Mouse (Mus musculus) heart, embryonic 13.5 days (tissue): ENCODE results near the gene Ywhab. TPM values are rescaled to one million over a fixed set of nuclear protein-coding genes. Genes with fewer than 3 reads are reported as not detected.

Experiments
- ATAC-seq: fragments of 200-750 bp; cut with Nextera tagmentation; 2 replicates; pipeline ENCODE4 v1.8.0; 2017; ENCODE audit warnings: moderate TSS enrichment; ENCODE audit not compliant: insufficient number of reproducible peaks, low FRiP score, low TSS enrichment; ENCODE audit errors: extremely low read depth
- H3K27ac ChIP-seq: fragments of 300-500 bp; sonication (generic); replicated peaks from 2 replicates; pipeline ENCODE4 v1.5.1; 2015; ENCODE audit warnings: moderate library complexity, mild to moderate bottlenecking, inconsistent platforms
- H3K27me3 ChIP-seq: fragments of 300-500 bp; sonication (generic); replicated peaks from 2 replicates; pipeline ENCODE4 v1.6.1; 2015; ENCODE audit warnings: mild to moderate bottlenecking, inconsistent platforms
- H3K36me3 ChIP-seq: fragments of 300-500 bp; sonication (generic); 2 replicates; pipeline ENCODE4 v1.6.1; 2015; ENCODE audit warnings: mild to moderate bottlenecking, inconsistent platforms
- H3K4me1 ChIP-seq: fragments of 300-500 bp; sonication (generic); 2 replicates; pipeline ENCODE4 v1.6.1; 2015; ENCODE audit warnings: inconsistent platforms
- H3K4me2 ChIP-seq: fragments of 300-500 bp; sonication (generic); 2 replicates; pipeline ENCODE4 v1.6.1; 2015; ENCODE audit warnings: inconsistent platforms, mild to moderate bottlenecking, moderate library complexity
- H3K4me3 ChIP-seq: fragments of 300-500 bp; sonication (generic); 2 replicates; pipeline ENCODE4 v1.5.1; 2015; ENCODE audit warnings: moderate library complexity, mild to moderate bottlenecking, inconsistent platforms
- H3K9ac ChIP-seq: fragments of 300-500 bp; sonication (generic); 2 replicates; pipeline ENCODE4 v1.6.1; 2015; ENCODE audit warnings: inconsistent platforms, mild to moderate bottlenecking, moderate library complexity
- H3K9me3 ChIP-seq: fragments of 300-500 bp; sonication (generic); 2 replicates; pipeline ENCODE4 v1.6.1; 2016; ENCODE audit warnings: inconsistent platforms
- WGBS: fragments of 180-500 bp; shearing (Covaris S2); methylation state at CpG from one replicate; pipeline ENCODE4 v1.1.7; 2015; ENCODE audit warnings: mixed read lengths; 5-methylcytosine and 5-hydroxymethylcytosine counted together
- polyA plus RNA-seq: library from polyadenylated mRNA; unstranded; fragments of >200 nt; fragmentation: Nextera tagmentation; extraction: Ambion mirVana; gene quantifications from 2 replicates; pipeline ENCODE4 v1.2.1, GENCODE M21; 2015

The Ywhab gene
- polyA plus RNA-seq, 1 experiment from 2014 or later: 225 TPM

DNA sequence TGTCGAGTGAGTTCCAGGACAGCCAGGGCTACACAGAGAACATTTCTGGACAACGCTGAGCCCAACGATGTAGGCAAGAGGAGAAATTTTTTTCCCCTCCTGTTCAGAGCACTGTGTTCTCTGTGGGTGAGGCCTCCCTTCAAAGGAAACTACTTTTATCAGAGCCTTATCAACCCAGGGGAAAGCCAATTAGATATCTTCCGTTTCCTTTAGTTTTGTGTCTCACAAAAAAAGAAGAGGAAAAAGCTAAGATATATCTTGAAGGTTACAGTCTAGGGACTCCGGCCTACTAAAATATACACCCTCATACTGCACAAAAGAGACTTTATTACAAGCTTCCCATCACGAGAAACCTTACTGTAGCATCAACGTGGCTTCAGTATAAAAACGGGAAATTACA, 7.5 kb upstream of the Ywhab start:
- Histone ChIP-seq H3K4me3 (no peak overlapping the region), H3K27ac (no peak overlapping the region), H3K4me2 (no peak overlapping the region), H3K27me3 (no peaks in the 10 kb centered on the region), H3K4me1 (no peaks in the 10 kb centered on the region), H3K9ac (no peak overlapping the region), H3K36me3 (no peaks in the 10 kb centered on the region), H3K9me3 (no peaks in the 10 kb centered on the region)
- ATAC-seq: no peak
- WGBS: 41% methylated on average over 8 of the region's 8 CpGs

DNA sequence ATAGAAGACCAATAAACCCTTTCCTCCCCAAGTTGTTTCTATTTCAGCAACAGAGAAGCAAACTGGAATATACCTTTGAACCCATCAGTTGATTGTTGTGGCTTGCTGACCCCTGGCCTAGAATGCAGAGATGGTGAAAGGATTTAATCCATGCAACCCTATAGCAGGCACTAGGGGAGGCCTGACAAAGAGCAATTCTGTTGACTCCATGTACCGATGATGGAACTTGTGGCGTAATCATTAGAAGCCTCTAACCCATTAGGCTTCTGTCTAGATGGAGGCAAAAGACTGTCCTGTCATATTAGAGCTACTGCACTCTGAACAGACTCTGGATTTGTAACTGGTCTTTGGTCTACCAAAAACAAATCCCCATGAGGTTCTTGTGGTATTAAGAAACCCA, 1.9 kb upstream of the Ywhab start:
- WGBS: 87% methylated on average over 2 of the region's 2 CpGs
- no peak overlapping the region for H3K4me3 ChIP-seq
- no peak overlapping the region for H3K9ac ChIP-seq
- H3K36me3 ChIP-seq: peaks cover 6% of the 10 kb centered on the region
- no peak overlapping the region for H3K27ac ChIP-seq
- H3K9me3 ChIP-seq: no peaks in the 10 kb centered on the region
- H3K27me3 ChIP-seq: no peaks in the 10 kb centered on the region
- peaks cover 21% of the 10 kb centered on the region for H3K4me1 ChIP-seq
- H3K4me2 ChIP-seq: no peak overlapping the region
- ATAC-seq: no peak

DNA sequence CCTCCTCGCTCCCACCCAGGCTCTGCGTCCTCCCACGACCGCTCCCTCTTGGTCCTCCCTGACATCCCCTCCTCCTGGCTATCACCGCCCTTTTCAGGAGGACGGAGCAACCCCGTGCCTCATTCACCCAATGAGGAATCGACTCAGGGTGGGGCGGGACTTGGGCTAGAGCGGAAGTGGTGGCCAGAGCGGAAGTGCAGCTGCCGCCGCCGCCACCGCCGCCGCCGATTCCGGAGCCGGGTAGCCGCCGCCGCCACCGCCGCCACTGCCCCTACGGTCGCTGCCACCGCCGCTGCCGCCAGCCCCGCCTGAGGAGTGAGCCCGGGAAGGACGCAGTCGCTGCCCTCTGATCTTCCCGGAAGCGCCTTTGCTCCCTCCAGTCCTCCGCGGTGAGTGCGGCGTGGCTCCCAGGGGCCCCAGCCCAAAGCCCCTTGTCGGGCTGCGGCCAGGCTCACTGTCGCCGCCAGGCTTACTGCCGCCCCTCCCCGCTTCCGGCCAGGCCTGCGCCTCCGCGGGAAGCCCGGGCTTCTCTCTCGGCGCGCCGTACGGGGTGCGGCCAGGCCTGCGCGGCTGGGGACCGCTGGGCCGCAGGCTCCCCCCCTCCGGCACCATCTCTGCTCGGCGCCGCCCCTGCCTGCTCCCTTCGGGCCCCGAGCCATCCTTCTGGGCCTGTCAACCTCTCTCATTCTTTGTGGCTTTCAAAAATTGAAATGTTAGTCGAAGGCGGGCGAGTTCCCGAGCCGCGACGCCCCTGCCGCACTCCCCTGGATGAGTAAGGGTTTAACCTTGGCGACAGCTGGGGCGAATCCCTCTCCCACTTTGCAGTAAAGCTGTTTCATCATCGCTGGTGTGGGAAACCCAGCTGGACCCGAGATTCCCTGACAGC, 460 bp downstream of the Ywhab start:
- H3K4me1 ChIP-seq: peaks cover 44% of the 10 kb centered on the region
- peak overlapping the region; percentile 93 for H3K4me3 ChIP-seq
- peak overlapping the region; percentile 94 for H3K9ac ChIP-seq
- peak; percentile 100 for ATAC-seq
- H3K27me3 ChIP-seq: no peaks in the 10 kb centered on the region
- peaks cover 14% of the 10 kb centered on the region for H3K36me3 ChIP-seq
- WGBS: 2% methylated on average over 65 of the region's 79 CpGs
- H3K4me2 ChIP-seq: peak overlapping the region; percentile 85
- H3K9me3 ChIP-seq: no peaks in the 10 kb centered on the region
- peak overlapping the region; percentile 97 for H3K27ac ChIP-seq

DNA sequence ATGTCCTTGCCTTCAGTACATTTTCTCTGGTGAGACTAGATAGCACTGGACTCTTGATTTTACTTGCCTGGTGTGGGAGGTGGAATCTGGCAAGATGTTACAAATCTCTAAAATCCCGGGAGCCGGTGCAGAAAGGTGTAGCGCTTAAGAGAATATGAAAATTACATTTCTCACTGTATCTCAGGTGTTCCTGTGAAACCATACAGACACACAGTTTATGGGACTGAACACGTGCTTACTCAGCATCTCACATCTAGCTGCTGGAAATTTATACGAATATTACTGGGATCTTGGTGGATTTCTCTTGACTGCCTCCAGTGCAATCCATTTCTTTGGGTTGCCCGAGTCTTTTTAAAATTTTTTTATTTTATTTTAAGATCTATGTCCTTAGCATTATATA, 1.5 kb downstream of the Ywhab start:
- 58% methylated on average over 6 of the region's 6 CpGs for WGBS
- no peaks in the 10 kb centered on the region for H3K9me3 ChIP-seq
- H3K27ac ChIP-seq: no peak overlapping the region; the same call in 1 of the 2 replicates

DNA sequence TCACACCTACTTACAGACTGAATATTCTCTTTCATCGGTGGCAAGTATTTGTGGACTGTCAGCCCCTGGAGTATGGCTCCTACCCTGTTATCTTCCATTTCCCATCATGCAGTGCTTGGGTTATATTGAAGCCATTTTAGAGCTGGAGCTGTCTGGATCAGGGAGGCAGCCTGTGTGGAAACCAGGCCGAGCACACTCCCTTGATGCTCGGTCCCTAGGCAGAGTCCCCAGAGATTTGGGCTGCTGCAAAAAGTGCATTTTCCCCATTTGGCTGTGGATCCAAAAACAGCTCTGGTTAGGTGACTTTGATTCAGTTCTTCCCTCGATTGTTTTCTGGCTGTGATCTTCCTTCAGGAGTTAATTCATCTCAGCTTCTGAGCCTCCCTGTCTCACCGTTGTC, 2.1 kb downstream of the Ywhab start:
- peak overlapping the region; percentile 85 for H3K4me2 ChIP-seq
- H3K27me3 ChIP-seq: no peaks in the 10 kb centered on the region
- peaks cover 14% of the 10 kb centered on the region for H3K36me3 ChIP-seq
- ATAC-seq: no peak
- peak overlapping the region; percentile 93 for H3K4me3 ChIP-seq
- H3K27ac ChIP-seq: no peak overlapping the region
- H3K9ac ChIP-seq: peak overlapping the region; percentile 94; the same call in 1 of the 2 replicates
- peaks cover 61% of the 10 kb centered on the region for H3K4me1 ChIP-seq
- WGBS: 54% methylated on average over 5 of the region's 5 CpGs
- no peaks in the 10 kb centered on the region for H3K9me3 ChIP-seq

More for the DNA sequence above, 1.5 kb downstream of the Ywhab start:
- Histone ChIP-seq H3K36me3 (peaks cover 14% of the 10 kb centered on the region), H3K4me1 (peaks cover 55% of the 10 kb centered on the region), H3K4me2 (peak overlapping the region; percentile 85), H3K9ac (peak overlapping the region; percentile 94), H3K27me3 (no peaks in the 10 kb centered on the region), H3K4me3 (peak overlapping the region; percentile 93)
- ATAC-seq: no peak

DNA sequence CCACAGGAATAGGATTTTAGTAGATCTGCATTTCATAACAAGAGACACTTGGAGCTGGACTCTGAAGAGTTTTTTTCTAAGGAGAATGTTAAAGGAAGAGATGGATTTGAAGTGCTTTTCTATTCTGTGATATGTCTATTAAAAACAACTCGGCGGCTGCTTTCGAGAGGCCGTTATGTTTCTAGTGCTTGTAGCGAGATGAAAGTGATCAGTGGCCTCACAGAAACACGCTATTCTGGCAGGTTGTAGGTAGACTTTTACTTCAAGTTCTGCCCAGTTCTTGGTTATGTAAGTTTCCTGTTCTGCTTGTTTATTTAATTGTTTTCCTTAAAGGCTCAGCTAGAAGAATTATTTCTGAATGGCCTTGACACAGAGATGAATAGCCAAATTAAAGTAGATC, 4.2 kb downstream of the Ywhab start:
- H3K36me3 ChIP-seq: peaks cover 17% of the 10 kb centered on the region
- no peak for ATAC-seq
- no peaks in the 10 kb centered on the region for H3K27me3 ChIP-seq
- no peak overlapping the region for H3K27ac ChIP-seq
- H3K4me1 ChIP-seq: peaks cover 77% of the 10 kb centered on the region
- H3K9me3 ChIP-seq: no peaks in the 10 kb centered on the region
- H3K4me3 ChIP-seq: no peak overlapping the region
- no peak overlapping the region for H3K4me2 ChIP-seq
- H3K9ac ChIP-seq: no peak overlapping the region
- 74% methylated on average over 6 of the region's 6 CpGs for WGBS

DNA sequence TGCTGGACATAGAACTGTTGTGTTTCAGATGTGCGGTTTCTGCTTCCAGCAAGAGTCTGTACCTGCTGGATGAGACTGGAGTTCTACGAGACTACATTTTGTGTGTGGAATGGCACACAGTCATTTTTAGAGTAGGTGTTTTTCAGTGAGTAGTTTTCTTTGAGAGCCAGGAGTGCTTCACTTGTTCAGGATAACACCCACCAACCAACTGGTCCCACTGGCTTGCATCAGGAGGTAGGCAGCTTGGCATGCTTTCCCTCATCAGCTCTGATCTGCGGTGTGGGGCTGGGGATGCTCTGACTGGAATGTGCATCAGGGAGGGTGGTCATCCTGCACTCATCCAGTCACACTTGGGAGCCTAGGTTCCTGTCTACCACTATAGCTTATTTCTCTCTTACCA, 7.9 kb downstream of the Ywhab start:
- H3K4me3 ChIP-seq: no peak overlapping the region
- peaks cover 14% of the 10 kb centered on the region for H3K36me3 ChIP-seq
- H3K4me2 ChIP-seq: no peak overlapping the region
- peaks cover 92% of the 10 kb centered on the region for H3K4me1 ChIP-seq
- H3K27me3 ChIP-seq: no peaks in the 10 kb centered on the region
- H3K9ac ChIP-seq: no peak overlapping the region
- WGBS: 89% methylated on average over 3 of the region's 3 CpGs
- ATAC-seq: no peak
- H3K27ac ChIP-seq: no peak overlapping the region
- no peaks in the 10 kb centered on the region for H3K9me3 ChIP-seq

DNA sequence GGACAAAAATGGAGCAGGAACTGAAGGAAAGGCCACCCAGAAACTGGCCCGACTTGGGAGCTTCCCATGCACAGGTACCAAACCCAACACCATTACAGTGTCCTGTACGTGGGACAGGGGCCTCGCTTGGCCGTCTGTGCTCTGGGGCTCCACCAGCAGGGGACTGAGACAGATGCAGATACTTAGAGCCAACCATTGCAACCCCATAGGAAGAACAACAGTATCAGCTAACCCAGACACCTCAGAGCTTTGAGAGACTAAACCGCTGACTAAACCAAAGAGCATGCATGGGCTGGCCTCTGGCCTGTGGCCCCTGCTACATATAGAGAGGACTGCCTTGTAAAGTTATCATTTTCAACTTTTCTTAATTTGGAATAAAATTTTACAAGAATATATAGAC, 9.7 kb downstream of the Ywhab start:
- Histone ChIP-seq H3K36me3 (peaks cover 3% of the 10 kb centered on the region; the same call in 1 of the 2 replicates), H3K27me3 (no peaks in the 10 kb centered on the region), H3K4me2 (no peak overlapping the region), H3K9me3 (no peaks in the 10 kb centered on the region), H3K9ac (no peak overlapping the region), H3K4me1 (peaks cover 89% of the 10 kb centered on the region), H3K27ac (no peak overlapping the region), H3K4me3 (no peak overlapping the region)
- WGBS: 71% methylated on average over 5 of the region's 5 CpGs
- ATAC-seq: no peak

DNA sequence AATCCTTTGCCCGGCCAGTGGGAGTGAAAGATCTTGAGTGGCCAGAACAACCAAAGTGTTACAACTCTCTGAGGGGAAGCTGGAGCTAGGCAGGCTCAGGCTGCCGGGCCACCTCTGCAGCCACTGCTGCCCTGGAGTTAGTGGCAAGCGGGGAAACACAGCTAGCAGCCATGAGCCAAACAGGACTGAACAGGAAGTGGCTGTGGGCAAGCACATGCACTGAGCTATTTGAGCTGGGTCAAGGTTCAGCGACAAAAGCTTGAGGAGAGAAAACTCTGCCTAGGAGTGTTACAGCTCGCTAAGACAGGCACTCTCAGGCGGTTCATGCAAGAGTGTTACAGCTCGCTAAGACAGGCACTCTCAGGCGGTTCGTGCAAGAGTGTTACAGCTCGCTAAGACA, 12.2 kb downstream of the Ywhab start:
- Histone ChIP-seq H3K27ac (no peak overlapping the region; the same call in 1 of the 2 replicates), H3K4me2 (peak overlapping the region; percentile 39), H3K4me1 (peaks cover 64% of the 10 kb centered on the region), H3K9me3 (no peaks in the 10 kb centered on the region), H3K27me3 (no peaks in the 10 kb centered on the region), H3K36me3 (peaks cover 13% of the 10 kb centered on the region), H3K9ac (peak overlapping the region; percentile 24; the same call in 1 of the 2 replicates), H3K4me3 (0 out of 2 replicates have a peak overlapping the region, but pooled peaks have one; percentile 2)
- WGBS: 52% methylated on average over 10 of the region's 10 CpGs
- no peak for ATAC-seq

DNA sequence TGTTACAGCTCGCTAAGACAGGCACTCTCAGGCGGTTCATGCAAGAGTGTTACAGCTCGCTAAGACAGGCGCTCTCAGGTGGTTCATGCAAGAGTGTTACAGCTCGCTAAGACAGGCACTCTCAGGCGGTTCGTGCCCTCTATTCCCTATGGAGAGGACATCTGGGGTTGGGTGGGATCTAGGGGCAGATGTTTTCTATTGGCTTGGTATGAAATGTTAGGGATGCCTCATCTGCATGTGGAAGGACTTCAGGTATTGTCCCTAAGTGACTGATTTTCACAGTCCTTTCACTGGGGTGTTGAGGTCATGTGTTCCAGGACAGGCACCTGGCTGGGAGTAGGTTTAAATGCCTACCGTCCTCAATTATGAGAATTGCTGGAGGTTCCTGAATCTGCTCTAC, 12.8 kb downstream of the Ywhab start:
- Histone ChIP-seq H3K4me3 (no peak overlapping the region), H3K9me3 (no peaks in the 10 kb centered on the region), H3K4me1 (peaks cover 63% of the 10 kb centered on the region), H3K27me3 (no peaks in the 10 kb centered on the region), H3K4me2 (peak overlapping the region; percentile 34), H3K36me3 (peaks cover 19% of the 10 kb centered on the region), H3K27ac (no peak overlapping the region), H3K9ac (no peak overlapping the region)
- no peak for ATAC-seq
- 78% methylated on average over 8 of the region's 8 CpGs for WGBS

DNA sequence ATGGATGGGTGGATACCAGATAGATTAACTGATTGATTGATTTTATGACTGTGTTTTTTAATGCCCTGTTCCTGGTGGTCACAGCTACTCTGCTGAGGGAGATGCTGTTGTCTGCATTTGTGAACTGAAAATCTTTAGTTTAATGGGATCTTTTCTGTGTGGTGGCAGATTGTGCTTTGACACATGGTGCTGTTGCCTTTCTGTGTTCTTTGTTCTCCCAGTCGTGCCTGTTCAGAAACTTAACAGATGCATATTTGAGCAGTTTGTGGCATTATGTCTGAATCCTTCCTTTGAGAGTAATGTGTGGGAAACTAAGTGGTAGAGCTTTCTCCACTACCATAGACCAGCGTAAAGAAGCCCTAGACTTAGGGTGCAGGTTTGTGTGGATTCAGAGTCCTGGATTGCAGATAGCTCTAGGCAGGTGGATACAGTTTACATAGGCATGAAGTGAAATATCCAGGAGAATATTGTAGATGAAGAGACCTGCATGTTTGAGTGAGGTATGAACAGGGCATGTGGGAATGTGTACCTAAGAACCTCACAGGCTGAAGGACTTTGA, 13.3 kb downstream of the Ywhab start:
- 83% methylated on average over 2 of the region's 2 CpGs for WGBS
- no peak for ATAC-seq
- H3K4me1 ChIP-seq: peaks cover 58% of the 10 kb centered on the region
- H3K27me3 ChIP-seq: no peaks in the 10 kb centered on the region
- no peaks in the 10 kb centered on the region for H3K9me3 ChIP-seq
- no peak overlapping the region for H3K27ac ChIP-seq
- no peak overlapping the region for H3K4me2 ChIP-seq
- H3K4me3 ChIP-seq: no peak overlapping the region
- no peak overlapping the region for H3K9ac ChIP-seq
- H3K36me3 ChIP-seq: peaks cover 22% of the 10 kb centered on the region
